Mouse (Mus musculus): ENCODE measurements at regions not wholly inside any gene's neighbourhood (a gene's known extent, or its start where the extent isn't known, plus 50 kb on each side); places are given as distances from the start of the nearest gene placed in this dataset.

DNA sequence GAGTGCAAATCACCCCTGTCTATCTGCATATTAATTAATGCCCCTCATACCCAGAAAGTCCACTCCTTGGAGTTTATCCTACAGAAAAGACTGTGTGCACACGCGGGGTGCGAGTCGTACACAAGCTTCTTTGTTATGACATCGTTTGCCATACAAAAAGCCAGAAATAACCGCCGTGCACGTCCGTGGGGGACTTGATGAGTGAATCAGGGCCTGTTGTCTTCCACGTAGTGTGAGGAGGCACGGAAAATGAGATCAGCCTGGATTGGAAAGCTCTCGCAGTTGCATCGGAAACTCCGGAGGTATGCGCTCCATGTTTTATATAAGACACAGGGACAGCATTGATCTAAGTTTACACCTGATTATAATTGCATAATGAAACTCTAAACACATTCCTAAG lies 120.3 kb downstream of the Etnk1 start:
- DNase-seq (ENCODE audit: low spot score in 2 of 2), result no peak

DNA sequence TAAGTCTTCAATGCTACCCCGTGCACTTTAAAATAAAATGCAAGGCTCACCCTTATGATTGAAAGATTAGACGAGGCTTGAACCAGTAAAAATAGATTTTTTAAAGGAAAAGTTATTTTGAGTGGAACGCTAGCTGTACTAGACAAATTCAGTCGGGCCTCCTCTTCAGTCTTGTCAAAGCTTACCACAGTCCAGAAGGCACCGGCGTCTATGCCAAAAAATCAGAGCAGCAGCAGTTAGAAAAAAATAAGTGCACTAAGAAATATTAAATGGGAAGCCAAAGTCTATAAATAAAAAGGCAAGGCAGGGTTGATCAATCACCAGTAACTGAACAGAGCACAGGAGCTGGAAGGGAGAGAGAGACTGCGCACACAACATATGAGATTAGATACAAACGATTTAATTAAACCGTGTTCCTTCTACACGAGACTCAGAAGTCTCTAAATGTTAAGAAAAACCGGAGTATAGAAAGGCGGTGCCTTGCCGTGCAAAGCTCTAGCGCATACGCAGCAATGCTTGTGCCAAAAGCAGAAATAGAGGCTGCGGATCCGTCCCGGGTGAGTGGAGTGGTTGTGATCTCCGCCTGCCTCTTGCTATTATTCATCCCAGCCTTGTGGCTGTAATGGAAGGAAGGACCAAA lies 121.6 kb downstream of the Etnk1 start:
- no peak for DNase-seq (ENCODE audit: low spot score in 2 of 2)

DNA sequence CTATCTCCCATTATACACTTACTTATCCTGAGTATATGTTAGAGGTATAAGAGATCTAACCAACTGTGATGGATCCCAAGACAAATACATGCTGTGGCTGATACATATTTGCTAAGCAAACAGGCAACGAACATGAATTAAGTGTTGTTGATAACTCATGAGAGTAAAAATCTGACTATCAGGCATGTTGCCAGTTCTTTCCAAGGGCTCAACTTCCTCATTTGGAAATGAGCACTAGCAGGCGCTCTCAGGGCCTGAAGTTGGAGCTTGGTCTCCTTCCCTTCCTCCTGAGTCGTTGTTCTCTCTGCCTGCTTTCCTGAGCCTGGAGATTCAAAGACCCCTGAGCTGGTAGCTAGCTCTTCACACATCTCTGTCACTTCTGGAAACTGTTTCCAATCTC lies 126.6 kb downstream of the Etnk1 start:
- no peak for DNase-seq (ENCODE audit: low spot score in 2 of 2)

DNA sequence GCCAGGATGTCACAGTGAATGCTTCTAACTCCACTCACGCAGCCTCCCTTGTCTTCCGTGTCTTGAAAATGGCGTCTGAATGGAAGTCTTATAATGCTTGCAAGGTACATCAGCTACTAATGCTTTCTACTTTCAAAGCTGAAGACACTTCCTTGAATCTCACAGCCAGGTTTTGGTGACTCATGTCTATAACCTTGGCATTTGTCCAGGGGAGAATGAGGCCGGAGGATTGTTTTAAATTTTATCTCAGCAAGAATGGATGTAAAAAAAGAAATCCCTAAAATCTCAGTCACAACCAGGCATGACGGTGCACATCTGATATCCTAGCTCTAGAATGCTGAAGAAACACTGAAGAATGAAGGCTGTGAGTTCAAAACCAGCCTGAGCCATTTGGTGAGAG lies 131.4 kb downstream of the Etnk1 start:
- DNase-seq (ENCODE audit: low spot score in 2 of 2), result no peak

DNA sequence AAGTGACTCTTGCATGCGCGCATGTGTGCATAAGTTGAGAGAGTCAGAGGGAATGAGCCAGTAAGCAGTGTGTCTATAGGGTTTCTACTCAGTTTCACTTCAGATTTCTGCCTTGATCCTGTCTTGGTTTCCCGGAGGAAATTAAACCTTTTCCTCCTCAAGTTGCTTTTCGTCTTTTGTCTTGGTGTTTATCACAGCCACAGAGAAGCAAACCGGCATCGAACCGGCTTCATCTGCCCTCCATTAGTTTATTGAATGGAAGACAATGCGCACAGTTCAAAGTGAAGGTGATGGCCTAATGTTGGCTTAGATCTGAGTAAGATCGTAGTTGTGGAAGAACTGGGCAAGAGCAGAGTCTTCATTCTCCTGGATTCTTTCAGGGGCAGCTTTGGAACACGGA lies 134.4 kb downstream of the Etnk1 start:
- no peak for DNase-seq (ENCODE audit: low spot score in 2 of 2)

DNA sequence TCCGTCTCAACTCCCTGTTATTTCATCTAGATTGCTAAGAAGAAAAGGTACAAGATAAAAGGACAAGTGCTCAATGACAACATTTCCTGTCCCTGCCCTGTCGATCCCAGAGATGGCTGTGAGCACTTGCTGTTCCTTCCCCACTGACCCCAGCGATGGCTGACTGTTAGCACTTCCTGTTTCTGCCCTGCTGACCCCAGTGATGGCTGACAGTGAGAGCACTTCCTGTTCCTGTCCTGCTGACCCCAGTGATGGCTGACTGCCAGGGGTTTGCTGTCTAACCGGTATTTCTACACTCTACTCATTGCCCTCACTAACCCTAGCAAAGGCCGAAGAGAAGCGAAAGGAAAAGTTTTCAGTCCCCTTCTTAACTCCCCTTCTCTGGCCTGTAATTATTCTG lies 140.3 kb downstream of the Etnk1 start:
- peak; percentile 35 to 73 for DNase-seq (ENCODE audit: low spot score in 2 of 2)

DNA sequence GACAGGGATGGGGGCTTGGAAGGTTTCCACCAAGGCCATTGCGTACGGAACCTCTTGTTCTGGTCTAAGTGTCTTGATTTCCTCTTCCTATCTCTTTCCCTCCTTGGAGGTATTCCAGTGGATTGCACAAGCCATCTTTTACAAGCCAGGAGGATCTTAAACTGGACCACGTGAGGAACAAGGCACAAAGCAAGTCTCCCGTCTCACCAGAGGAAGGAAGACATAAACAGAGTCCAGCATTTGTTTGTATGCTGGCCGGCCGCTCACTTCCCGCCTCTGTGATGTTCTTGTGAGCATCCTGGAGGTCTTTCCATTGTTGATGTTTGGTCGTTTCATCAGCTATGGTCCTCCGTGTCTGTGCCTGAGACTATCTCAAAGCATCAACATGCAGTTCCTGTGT lies 148.8 kb downstream of the Etnk1 start:
- peak in 1 of 2 experiments; percentile 37 for DNase-seq (ENCODE audit: low spot score in 2 of 2)

DNA sequence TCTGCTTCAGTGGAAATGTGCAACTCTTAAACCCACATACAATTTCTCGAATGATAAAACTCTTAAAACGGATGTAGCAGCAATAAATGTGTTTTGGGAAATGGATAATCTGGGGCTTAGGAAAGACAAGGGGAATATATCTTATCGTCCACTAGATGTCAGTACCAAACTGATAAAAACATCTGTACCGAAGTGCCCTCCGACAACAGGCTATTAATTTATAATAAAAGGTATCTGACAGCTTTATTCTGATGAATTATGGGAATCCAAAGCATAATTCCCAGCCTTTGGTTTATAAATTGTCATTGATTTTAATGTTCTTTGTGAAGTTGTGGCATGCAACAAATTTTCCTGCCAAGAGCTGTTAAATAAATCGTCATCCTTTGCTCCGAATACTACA lies 153.4 kb downstream of the Etnk1 start:
- no peak for DNase-seq (ENCODE audit: low spot score in 2 of 2)

DNA sequence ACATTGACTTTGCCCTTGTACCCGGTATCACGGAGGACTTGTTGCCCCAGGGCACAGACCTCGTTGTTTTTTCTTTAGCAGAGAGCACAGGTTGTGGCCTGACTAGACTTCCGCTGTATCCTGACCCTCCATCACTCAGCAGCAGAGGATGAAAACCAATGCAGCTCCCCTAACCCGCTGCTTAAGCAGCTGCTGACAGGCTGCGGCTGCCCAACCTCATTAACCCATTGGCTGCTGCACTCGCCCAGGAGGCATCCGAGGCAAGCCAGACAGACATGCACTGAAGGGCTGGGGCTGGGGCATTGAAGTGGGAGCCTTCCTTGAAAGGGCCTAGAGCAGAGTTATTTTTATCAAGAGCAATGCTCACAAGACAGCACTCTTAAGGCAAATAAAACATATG lies 157.6 kb downstream of the Etnk1 start:
- DNase-seq (ENCODE audit: low spot score in 2 of 2), result no peak

DNA sequence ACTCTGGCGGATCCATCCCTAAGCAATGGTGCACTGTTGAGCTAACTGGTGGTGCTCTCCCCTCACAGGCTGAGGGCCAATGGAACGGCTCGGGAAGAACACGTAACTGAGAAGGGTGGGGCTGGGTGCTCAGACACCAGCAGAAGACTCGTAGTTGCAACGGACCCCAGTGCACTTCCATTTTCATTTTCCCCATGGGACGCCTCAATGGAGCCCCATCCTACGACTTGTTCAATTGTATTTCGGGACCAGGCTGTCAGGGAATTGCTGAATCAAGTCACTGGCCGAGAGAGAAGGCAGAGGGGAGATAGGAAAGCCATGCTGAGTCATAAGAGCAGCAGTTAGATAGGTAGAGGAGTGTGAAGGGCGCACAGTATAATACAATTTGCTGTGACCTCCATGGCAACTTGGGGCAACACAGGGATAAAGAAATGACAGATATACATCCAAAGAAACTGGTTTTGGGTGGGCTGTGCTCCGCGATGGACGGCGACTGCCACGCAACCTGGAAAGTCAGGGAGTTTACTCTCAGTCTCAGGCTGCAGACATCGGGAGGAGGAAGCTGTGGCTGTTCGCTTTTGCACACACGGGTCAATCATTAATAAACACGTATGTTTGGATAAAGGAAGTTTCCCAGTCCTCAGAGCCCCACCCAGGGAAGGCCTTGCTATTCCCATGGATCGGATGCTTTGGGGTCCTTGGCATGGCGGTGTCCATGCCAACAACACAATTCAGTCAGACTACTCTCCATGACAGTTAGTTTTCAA lies 160.1 kb downstream of the Etnk1 start:
- DNase-seq (ENCODE audit: low spot score in 2 of 2), result no peak

DNA sequence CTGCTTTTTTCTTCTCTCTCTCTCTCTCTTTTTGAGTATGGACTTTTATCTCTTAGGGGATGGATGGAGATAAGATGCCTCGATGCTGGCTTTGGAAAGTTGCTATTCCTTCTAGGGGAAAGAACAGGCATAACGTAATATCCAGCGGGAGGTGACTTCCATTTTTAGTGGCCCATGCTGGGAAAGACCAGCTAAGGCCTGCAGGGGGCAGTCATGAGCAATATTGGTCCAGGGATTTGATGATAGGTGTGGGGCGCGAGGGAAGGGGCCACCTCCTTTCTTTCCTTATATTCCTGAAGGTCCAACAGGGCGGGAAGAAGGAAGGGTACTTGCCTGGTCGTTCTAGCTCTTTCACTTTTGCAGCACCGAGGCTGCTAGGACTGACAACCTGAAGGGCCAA lies 160.8 kb downstream of the Etnk1 start:
- DNase-seq (ENCODE audit: low spot score in 2 of 2), result no peak

DNA sequence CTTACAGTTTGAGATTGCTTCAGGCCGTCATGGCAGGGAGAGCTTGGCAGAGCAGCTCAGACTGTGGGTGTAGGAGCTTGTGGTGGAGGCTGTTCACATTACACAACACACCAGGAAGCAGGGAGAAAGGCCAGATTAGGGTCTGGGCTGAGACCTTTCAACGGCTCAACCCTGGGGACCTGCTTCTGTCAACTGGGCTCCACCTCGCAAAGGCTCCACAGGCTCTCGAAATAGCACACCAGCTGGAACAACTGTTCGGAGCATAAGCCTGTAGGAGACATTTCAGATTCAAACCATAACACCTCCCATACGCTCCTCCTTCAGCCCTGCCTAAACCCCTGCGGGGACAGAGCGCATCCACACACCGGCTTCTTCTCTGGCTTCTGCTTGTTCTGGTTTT lies 161.2 kb downstream of the Etnk1 start:
- no peak for DNase-seq (ENCODE audit: low spot score in 2 of 2)

DNA sequence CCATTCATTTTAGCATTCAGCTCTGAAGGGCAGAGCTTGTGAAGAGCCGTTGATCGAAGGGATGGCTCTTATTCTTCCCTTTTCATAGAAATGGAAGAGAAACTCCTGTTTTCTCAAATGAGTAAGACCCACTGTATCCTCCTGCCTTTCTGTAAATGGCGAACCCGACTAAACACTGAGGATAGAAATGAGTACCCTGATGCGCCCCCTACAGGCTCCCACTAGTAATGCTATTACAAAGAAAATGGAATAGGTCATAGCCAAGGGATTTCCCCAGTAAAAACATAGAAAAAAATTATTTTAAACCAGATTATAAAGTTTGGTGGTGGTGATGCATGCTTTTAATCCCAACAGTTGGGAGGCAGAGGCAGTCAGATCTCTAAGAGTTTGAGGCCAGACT lies 162.1 kb downstream of the Etnk1 start:
- DNase-seq (ENCODE audit: low spot score in 2 of 2), result no peak

DNA sequence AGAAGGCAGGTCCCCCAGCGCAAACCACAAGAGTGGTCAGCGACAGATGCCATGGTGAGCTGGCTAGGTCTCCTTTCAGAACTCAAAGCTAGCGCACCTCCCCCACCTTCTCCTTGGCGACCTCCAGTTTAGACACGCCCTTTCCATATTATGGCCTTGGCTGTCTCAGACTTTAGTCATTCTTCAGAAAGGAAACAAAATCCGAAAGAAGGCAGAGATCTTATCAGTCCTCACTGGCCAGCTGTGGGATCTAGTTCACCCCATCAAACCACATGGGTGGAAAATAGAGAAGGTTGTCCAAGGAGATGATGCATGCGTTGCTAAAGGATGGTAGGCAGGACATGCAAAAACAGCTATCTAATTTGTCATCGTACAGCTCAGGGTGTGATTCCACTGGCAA lies 166.5 kb downstream of the Etnk1 start:
- no peak for DNase-seq (ENCODE audit: low spot score in 2 of 2)

DNA sequence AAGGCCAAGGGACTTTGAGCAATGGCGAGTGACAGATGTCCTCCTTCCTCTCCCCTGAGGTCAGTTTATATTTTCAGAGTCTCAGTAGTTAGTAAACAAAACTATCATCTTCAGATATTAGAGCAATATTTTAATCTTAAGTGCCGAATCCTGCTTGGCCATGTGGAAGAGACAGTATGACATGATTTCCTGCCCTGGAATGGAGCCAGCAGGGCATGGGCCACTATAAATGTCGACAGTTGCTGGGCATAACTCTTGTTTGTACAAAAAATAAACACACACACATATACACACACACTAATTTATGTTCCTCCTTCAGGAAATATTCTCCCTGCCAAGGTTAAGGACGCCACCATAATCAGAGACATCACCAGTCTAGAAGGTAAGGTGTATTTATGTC lies 169.6 kb downstream of the Etnk1 start:
- DNase-seq (ENCODE audit: low spot score in 2 of 2), result no peak

DNA sequence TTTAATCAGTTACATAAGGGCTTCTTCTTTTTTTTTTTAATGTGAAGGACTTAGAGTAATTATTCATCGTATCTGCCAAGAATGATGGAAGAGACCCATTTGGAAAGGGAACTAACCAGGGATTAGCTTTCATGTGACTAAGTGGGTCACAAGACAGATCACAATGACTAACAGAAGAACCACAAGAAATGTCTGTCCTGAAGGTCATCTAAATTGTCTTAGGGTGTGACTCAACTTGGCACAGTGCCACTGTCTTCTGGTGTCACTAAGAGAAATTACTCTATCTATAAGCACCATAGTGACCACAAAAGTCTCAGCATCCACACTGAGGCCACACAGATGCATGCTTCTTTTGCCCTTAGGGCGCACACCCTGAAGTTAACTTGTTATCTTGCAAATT lies 182.0 kb downstream of the Etnk1 start:
- DNase-seq (ENCODE audit: low spot score in 2 of 2), result no peak

DNA sequence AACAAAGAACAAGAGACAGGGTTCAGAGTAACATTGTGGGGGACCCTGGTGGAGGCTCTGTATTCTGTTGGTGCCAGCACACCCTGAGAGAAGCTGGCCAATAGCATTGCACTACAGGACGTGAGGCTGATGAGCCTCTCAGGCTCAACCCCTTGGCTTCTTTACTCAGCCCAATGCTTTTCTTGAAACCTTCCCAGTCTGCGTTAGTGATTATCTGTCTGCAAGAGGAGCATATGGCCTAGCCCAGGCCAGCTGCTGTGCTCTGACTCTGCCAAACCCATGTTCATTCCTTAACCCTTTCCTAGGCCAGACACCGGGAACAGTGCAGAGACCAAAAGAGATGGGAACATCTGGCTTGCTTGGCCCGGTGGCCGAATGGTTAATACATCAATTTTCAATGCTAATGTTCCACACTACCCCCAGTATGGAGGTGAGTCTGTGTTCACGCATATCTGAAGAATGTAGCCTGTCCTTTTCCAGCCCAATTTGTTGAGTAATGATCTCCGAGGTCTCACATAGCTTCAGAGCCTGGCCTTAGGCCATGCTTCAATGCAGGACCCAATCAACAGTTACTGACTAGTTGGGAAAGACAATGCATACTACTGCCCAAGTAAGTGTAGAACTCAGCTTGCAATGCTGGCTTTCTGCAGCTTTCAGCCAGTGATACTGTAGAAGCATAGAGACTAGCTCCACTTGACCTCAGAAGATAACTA lies 192.5 kb downstream of the Etnk1 start:
- peak in 1 of 2 experiments; percentile 62 for DNase-seq (ENCODE audit: low spot score in 2 of 2)

DNA sequence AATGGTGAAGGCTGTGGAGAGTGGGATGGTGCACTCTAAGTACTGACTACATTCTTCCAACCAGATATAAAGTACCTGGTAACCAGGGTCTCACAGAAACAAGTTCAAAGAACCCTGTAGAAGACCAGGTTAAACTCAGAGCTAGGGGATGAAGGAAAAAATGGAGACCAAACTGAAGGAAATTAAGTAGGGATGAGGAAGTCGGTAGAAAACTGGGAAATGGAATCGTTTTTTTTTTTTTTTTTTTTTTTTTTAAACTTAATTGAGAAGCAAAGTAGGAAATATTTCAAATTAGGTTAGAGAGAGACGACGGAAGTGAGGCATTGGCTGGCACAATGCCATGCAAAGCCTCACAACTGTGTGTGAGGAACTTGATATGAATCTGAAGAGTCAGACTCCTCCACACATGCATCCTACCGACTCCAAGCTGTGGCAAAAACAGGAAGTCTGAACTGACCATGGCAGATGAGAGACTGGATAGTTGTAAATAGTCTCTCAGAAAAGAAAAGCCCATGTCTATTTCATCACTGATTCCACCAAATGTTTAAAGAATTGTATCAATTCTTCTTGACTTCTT lies 194.2 kb downstream of the Etnk1 start:
- DNase-seq (ENCODE audit: low spot score in 2 of 2), result no peak

DNA sequence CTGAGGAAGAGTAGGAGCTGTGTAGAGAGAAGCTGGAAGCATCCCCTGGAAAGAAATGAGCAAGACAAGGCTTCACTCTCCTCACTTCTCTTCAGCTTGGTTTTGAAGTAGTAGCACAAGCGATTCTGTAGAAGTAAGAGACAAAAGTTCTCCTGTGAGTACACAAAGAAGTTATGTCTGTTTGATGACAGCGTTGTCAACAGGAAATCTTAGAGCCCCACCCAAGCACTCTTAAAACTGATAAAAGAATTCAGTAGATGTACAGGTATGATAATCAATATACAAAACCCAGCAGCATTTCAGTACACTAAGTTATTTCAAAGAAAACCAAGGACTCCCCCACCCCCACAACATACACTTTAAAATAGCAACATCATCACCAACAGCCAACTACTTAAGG lies 194.9 kb downstream of the Etnk1 start:
- DNase-seq (ENCODE audit: low spot score in 2 of 2), result no peak

DNA sequence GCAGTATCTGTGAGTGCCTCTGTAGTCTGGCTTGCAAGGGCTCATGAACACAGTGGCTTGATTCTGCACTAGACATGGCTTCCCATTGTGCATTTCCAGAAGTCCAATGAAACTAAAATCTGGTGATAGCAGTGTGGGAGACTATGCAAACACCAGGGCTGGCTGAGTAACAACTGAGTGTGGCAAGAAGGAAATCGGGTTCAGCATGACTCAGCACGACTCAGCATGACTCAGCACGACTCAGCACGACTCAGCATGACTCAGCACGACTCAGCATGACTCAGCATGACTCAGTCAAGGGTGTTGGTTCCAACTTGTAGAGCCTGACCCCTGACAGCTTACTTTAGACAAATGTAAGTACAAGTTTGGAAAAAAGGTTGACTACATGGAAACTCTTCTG lies 198.8 kb downstream of the Etnk1 start:
- no peak for DNase-seq (ENCODE audit: low spot score in 2 of 2)

DNA sequence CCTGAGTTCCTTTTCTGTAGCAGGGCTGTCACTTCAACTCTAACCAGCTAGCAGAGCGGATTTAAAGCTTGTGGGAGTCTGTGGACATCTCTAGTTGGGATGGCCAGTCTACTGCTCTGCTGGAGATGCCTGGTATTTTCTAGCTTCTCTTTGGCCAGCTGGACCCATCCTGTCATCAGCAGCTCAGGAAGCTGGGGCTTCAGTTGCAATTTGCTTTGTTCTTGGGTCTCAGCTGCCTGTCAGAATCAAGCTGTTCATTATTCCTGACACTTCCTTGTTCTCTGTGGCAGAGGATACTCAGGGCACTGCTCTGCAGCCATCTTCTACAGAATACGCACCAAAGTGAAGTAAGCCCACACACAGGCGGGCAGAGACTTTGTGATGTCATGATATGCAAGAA lies 200.8 kb downstream of the Etnk1 start:
- DNase-seq (ENCODE audit: low spot score in 2 of 2), result no peak

DNA sequence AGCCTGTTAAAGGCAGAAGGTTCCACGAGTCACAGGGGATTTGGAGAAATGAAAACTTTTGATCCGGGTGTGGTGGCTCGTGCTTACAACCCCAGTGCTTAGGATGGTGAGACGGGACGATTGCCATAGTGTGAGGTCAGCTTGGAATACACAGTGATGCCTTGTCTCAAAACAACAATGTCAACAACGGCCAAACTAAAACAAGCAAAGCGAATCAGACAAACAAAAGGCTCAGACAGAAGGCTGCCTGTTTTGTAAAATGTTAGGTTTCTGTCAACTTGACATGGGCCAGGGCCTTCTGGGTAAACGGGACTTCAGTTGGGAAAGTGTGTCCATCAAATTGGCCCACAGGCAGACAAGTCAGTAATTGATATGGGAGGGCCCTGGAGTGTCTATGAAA lies 201.6 kb downstream of the Etnk1 start:
- no peak for DNase-seq (ENCODE audit: low spot score in 2 of 2)

DNA sequence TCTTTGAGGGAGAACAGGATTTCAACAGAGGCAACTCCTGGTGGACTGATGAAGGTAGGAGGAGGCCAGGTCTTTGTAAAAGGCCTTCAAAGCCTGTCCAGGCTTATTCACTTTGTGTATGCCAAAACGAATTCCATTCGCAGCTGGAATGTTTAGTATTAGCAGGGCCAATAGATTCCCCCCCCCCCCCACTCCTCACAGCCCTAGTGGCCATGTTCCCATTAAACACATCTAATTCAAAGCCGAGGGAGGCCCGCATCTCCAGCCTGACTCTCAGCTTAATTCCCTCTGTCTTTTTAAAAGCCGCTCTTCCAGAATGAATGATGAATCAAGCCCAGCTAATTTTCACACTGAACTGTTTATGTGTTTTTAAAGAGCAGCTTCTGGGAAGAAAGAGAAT lies 205.5 kb downstream of the Etnk1 start:
- no peak for DNase-seq (ENCODE audit: low spot score in 2 of 2)

Data from urinary bladder, postnatal 4 days (tissue).